Mouse (Mus musculus): Measurements from ENCODE around the gene Snupn.

Snupn gene

DNA sequence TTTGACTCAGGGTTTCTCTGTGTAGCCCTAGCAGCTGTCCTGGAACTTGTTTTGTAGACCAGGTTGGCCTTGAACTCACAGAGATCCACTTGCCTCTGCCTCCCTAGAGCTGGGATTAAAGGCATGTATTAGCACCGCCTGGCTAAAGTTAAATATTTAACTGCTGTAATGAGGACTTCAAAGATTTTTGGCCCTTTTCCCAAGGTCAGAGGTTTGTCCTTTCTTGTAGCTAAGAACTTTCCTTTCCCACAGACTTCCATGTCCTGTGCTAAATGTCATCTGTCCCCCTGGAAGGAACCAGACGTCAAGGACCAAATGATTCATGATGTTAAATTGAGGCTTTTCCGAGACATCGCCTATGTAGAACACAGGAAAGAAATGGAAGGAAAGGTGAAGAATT lies 52.3 kb downstream of the Snupn start:
- Histone ChIP-seq H3K4me1 (replicated peaks; ENCODE audit: low read depth, low read length) (0 out of 2 replicates have a peak, but pooled peaks cover 3% of the 10 kb centered on the region), H3K9me3 (ENCODE audit: low read length) (no peaks in the 10 kb centered on the region), H3K4me3 (replicated peaks; ENCODE audit: low read length) (no peak overlapping the region), H3K36me3 (ENCODE audit: insufficient read depth, low read length) (no peaks in the 10 kb centered on the region), H3K27me3 (ENCODE audit: insufficient read depth, low read length) (no peaks in the 10 kb centered on the region)
- TF ChIP-seq CTCF (conservative IDR thresholded peaks at IDR 0.05; ENCODE audit: low read length), result no peak
- TF ChIP-seq NANOG (IDR thresholded peaks at IDR 0.05; ENCODE audit: borderline replicate concordance, low read length), result no peak
- TF ChIP-seq POU5F1 (IDR thresholded peaks at IDR 0.05; ENCODE audit: borderline replicate concordance, low read length), result no peak

DNA sequence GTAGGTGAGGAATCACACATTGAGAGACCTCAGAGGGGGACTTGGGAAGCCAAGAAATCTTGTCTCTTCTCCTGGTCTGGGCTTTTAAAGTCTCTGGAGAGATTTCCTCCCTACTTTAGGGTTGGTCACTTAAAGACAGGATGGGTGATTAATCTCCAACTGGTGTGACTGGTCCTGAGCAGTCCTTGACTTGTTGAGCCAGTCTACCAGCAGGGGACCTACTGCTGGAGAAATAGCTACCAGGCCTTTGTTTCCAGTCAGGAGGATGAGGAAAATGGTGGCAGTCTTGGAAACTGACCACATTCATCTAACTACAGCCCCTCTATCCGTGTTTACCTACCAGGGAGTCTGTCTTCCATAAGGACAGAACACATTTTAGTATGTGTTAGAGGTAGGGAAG lies 61.7 kb downstream of the Snupn start:
- TF ChIP-seq NANOG (IDR thresholded peaks at IDR 0.05; ENCODE audit: borderline replicate concordance, low read length), result no peak
- TF ChIP-seq POU5F1 (IDR thresholded peaks at IDR 0.05; ENCODE audit: borderline replicate concordance, low read length), result no peak
- no peak for TF ChIP-seq CTCF (conservative IDR thresholded peaks at IDR 0.05; ENCODE audit: low read length)
- no peaks in the 10 kb centered on the region for H3K27me3 ChIP-seq (ENCODE audit: insufficient read depth, low read length)
- no peaks in the 10 kb centered on the region for H3K36me3 ChIP-seq (ENCODE audit: insufficient read depth, low read length)
- peaks cover 20% of the 10 kb centered on the region for H3K4me1 ChIP-seq (replicated peaks; ENCODE audit: low read depth, low read length)
- peaks cover 5% of the 10 kb centered on the region; the same call in 1 of the 2 replicates for H3K9me3 ChIP-seq (ENCODE audit: low read length)
- H3K4me3 ChIP-seq (replicated peaks; ENCODE audit: low read length), result no peak overlapping the region

DNA sequence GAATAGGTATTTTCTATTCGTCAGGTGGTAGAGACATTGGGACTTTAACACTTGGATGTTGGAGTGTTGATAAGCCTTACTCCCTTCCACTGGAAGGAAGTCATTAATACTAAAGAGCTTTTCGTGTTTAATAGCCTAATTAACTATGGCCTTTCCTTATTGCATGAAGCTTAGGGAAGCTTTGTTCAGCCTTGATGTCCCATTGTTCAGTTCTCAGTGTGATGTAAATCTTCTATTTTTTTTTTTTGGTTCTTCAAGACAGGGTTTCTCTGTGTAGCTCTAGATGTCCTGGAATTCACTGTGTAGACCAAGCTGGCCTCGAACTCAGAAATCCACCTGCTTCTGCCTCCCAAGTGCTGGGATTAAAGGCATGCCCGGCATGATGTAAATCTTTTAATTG lies 62.2 kb downstream of the Snupn start:
- TF ChIP-seq CTCF (conservative IDR thresholded peaks at IDR 0.05; ENCODE audit: low read length) (no peak), POU5F1 (IDR thresholded peaks at IDR 0.05; ENCODE audit: borderline replicate concordance, low read length) (no peak), NANOG (IDR thresholded peaks at IDR 0.05; ENCODE audit: borderline replicate concordance, low read length) (peak; percentile 83)
- H3K27me3 ChIP-seq (ENCODE audit: insufficient read depth, low read length), result no peaks in the 10 kb centered on the region
- H3K4me3 ChIP-seq (replicated peaks; ENCODE audit: low read length), result no peak overlapping the region
- H3K9me3 ChIP-seq (ENCODE audit: low read length), result peaks cover 5% of the 10 kb centered on the region; the same call in 1 of the 2 replicates
- peaks cover 20% of the 10 kb centered on the region for H3K4me1 ChIP-seq (replicated peaks; ENCODE audit: low read depth, low read length)
- H3K36me3 ChIP-seq (ENCODE audit: insufficient read depth, low read length), result no peaks in the 10 kb centered on the region

DNA sequence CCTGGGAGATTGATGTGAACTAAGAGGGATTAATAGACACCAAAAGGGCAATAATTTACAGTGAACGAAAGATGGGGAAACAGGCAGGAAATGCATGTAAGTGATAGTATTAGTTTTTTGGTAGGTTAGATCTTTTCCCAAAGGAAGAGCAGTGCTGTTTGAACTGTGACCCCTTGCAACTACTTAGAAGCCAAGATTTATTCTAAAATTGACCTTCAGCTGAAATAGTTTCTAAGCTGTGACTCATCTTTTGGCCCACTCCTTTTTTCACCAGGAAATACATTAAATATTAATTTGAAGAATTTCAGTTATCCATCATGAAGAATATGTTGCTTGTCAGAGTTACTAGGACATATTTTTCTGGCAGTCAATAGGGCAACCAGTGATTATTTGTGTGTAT lies 63.1 kb downstream of the Snupn start:
- H3K36me3 ChIP-seq (ENCODE audit: insufficient read depth, low read length), result no peaks in the 10 kb centered on the region

DNA sequence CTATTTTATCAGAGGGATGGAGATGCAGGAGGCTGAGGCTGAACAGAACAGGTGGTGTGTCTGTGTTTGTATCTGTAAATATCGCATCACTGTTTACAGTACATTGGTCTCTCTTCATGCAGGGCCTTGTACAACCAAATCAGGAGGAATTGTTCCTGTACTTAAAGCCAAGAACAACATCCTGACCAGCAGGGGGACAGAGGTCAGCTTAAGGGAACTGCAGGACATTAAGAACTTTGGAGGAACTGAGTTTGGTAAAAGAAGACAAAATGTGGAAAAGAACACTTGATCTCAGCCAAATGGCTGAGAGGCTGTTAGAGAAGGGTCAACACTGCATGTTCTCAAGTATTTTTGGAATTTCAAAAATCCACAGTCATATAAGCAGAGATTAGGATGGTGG lies 64.1 kb downstream of the Snupn start:
- no peaks in the 10 kb centered on the region for H3K27me3 ChIP-seq (ENCODE audit: insufficient read depth, low read length)
- TF ChIP-seq CTCF (conservative IDR thresholded peaks at IDR 0.05; ENCODE audit: low read length) (no peak), POU5F1 (IDR thresholded peaks at IDR 0.05; ENCODE audit: borderline replicate concordance, low read length) (no peak), NANOG (IDR thresholded peaks at IDR 0.05; ENCODE audit: borderline replicate concordance, low read length) (no peak)
- peaks cover 17% of the 10 kb centered on the region for H3K4me1 ChIP-seq (replicated peaks; ENCODE audit: low read depth, low read length)
- H3K4me3 ChIP-seq (replicated peaks; ENCODE audit: low read length), result no peak overlapping the region
- H3K36me3 ChIP-seq (ENCODE audit: insufficient read depth, low read length), result no peaks in the 10 kb centered on the region
- H3K9me3 ChIP-seq (ENCODE audit: low read length), result peaks cover 5% of the 10 kb centered on the region; the same call in 1 of the 2 replicates

More for the DNA sequence above, 63.1 kb downstream of the Snupn start:
- no peaks in the 10 kb centered on the region for H3K27me3 ChIP-seq (ENCODE audit: insufficient read depth, low read length)
- H3K4me1 ChIP-seq (replicated peaks; ENCODE audit: low read depth, low read length), result peaks cover 20% of the 10 kb centered on the region
- TF ChIP-seq CTCF (conservative IDR thresholded peaks at IDR 0.05; ENCODE audit: low read length) (no peak), POU5F1 (IDR thresholded peaks at IDR 0.05; ENCODE audit: borderline replicate concordance, low read length) (no peak), NANOG (IDR thresholded peaks at IDR 0.05; ENCODE audit: borderline replicate concordance, low read length) (no peak)
- H3K4me3 ChIP-seq (replicated peaks; ENCODE audit: low read length), result no peak overlapping the region
- peaks cover 5% of the 10 kb centered on the region; the same call in 1 of the 2 replicates for H3K9me3 ChIP-seq (ENCODE audit: low read length)

DNA sequence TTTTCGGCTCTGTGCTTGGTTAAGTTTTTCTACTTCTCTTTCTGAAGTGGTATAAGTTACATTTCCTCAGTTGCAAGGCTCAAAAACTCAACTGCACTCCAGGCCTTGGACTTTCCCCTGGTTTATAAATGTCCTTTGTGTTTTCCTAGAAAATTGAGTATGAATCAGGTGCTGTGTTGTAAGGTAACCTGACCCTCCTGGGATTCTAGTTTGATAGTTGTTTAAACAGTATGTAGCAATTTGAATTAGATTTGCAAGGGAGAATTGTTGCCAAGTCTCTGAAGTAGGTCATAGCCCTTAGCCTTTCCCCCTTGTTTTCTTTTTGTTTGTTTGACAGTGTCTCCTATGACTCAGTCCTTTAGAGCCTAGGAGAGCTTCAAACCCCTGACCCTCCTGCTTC lies 67.0 kb downstream of the Snupn start:
- no peak for TF ChIP-seq CTCF (conservative IDR thresholded peaks at IDR 0.05; ENCODE audit: low read length)
- no peak for TF ChIP-seq NANOG (IDR thresholded peaks at IDR 0.05; ENCODE audit: borderline replicate concordance, low read length)
- TF ChIP-seq POU5F1 (IDR thresholded peaks at IDR 0.05; ENCODE audit: borderline replicate concordance, low read length), result no peak
- H3K4me3 ChIP-seq (replicated peaks; ENCODE audit: low read length), result no peak overlapping the region

DNA sequence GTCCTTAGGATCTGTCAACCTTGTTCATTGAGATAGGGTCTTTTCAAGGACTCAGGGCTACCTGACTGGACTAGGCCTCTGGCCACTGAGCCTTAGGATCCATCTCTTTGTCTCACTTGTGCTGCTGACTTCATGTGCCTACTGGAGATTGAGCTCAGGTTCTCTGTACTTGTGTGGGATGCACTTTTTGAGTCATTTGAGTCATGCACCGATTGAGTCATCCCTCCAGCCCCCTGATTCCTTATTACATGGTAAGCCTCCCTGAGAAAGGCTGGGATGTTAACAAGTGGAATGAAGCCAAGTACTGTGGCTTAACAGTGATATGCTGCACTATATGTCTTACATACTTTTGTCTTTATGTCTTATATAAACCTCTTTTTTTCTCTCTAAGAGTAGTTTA lies 81.1 kb downstream of the Snupn start:
- no peak overlapping the region for H3K4me3 ChIP-seq (replicated peaks; ENCODE audit: low read length)
- TF ChIP-seq POU5F1 (IDR thresholded peaks at IDR 0.05; ENCODE audit: borderline replicate concordance, low read length) (no peak), CTCF (conservative IDR thresholded peaks at IDR 0.05; ENCODE audit: low read length) (no peak), NANOG (IDR thresholded peaks at IDR 0.05; ENCODE audit: borderline replicate concordance, low read length) (no peak)
- no peaks in the 10 kb centered on the region for H3K9me3 ChIP-seq (ENCODE audit: low read length)
- H3K36me3 ChIP-seq (ENCODE audit: insufficient read depth, low read length), result no peaks in the 10 kb centered on the region
- no peaks in the 10 kb centered on the region for H3K27me3 ChIP-seq (ENCODE audit: insufficient read depth, low read length)
- 0 out of 2 replicates have a peak, but pooled peaks cover 3% of the 10 kb centered on the region for H3K4me1 ChIP-seq (replicated peaks; ENCODE audit: low read depth, low read length)

More for the DNA sequence above, 67.0 kb downstream of the Snupn start:
- peaks cover 5% of the 10 kb centered on the region; the same call in 1 of the 2 replicates for H3K9me3 ChIP-seq (ENCODE audit: low read length)
- no peaks in the 10 kb centered on the region for H3K27me3 ChIP-seq (ENCODE audit: insufficient read depth, low read length)
- H3K36me3 ChIP-seq (ENCODE audit: insufficient read depth, low read length), result no peaks in the 10 kb centered on the region
- H3K4me1 ChIP-seq (replicated peaks; ENCODE audit: low read depth, low read length), result peaks cover 7% of the 10 kb centered on the region
